Mouse (Mus musculus) cortical plate, adult 2 months (tissue): ENCODE measurements around the gene Lzts2. TPM values are rescaled to one million over a fixed set of nuclear protein-coding genes. Genes with fewer than 3 reads are reported as not detected.
A peak's percentile ranks its signal among the peaks of the same experiment; 100 is the strongest.

Experiments used
- H3K27ac ChIP-seq: fragments of 200-500 bp; 2 replicates; pipeline ENCODE4 v1.5.1; 2012; ENCODE audit warnings: low read length, control low read depth, inconsistent platforms; ENCODE audit not compliant: insufficient read depth
- H3K4me1 ChIP-seq: fragments of 200-500 bp; 2 replicates; pipeline ENCODE4 v1.6.1; 2011; ENCODE audit warnings: low read length; ENCODE audit not compliant: control insufficient read depth, insufficient read depth
- H3K4me3 ChIP-seq: fragments of 200-500 bp; 2 replicates; pipeline ENCODE4 v1.5.1; 2011; ENCODE audit warnings: mild to moderate bottlenecking, low read length, control low read depth; ENCODE audit not compliant: insufficient read depth
- CTCF ChIP-seq: fragments of 200-500 bp; IDR thresholded peaks from 2 replicates; pipeline ENCODE4 v1.5.1; 2011; ENCODE audit warnings: mild to moderate bottlenecking, control low read depth, low read length; ENCODE audit not compliant: insufficient read depth; ENCODE audit errors: extremely low read depth
- POLR2A ChIP-seq: fragments of 200-500 bp; IDR thresholded peaks from 2 replicates; pipeline ENCODE4 v1.6.1; 2011; ENCODE audit warnings: mild to moderate bottlenecking, low read length, control low read depth; ENCODE audit not compliant: insufficient read depth; ENCODE audit errors: extremely low read depth
- polyA plus RNA-seq: library from polyadenylated mRNA; depleted of rRNA; stranded (reverse); fragments of >200 nt; gene quantifications from 2 replicates; pipeline ENCODE4 v1.2.3, GENCODE M21; 2012; rRNA removed

Lzts2 gene
- polyA plus RNA-seq, result 39.3 and 40.1 TPM in 2 replicates

- H3K4me3 ChIP-seq, result peak within 1 kb of the TSS; percentile 58
- peak within 1 kb of the TSS; percentile 93 for H3K27ac ChIP-seq
- TF ChIP-seq CTCF (no peak), POLR2A (no peak)
- peaks cover 5% of the 10 kb centered on the region for H3K4me1 ChIP-seq
Measured at GRCm38 (mm10) chr19:45014335-45014971, at the start of gene Lzts2. Gene Lzts2, plus strand, starts transcription at chr19:45014414.

DNA sequence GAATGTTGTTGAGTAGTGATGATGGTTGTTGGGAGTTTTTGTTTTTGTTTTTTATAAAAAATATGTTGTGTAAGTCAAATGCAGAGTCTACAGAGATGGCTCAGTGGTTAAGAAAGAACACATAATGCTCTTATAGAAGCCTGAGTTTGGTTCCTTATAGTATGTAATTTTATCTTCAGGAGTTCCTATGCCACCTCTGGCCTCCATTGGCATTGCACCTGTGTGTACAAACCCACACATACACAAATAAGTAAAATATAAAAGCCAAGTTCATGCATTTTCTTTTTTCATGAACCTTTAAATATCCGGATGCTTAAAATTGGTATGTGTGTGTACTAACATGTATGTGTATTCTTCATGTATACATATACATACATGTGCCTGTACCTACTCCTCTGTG is 48.2 kb upstream of the Lzts2 start:
- H3K4me3 ChIP-seq, result no peak overlapping the region
- no peaks in the 10 kb centered on the region for H3K4me1 ChIP-seq
- TF ChIP-seq CTCF, result no peak
- no peak for TF ChIP-seq POLR2A
- no peak overlapping the region for H3K27ac ChIP-seq

DNA sequence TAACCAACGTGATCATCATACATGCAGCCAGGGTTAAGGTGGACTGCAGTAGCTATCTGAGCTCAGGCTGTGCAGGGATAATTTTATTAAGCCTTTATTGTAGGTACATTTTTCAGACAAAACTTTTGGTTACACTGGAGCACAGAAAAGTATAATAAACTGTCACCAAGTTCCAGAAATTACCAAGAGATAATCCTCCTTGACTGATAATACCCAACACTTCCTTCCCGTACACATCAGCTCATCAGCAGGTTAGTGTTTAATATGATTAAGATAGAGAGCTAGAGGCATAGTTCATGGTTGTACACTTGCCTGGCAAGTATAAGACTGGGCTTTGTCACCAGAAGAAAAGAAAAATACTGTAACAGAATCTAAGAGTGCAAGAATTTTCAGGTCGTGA is 45.9 kb upstream of the Lzts2 start:
- no peak overlapping the region for H3K27ac ChIP-seq
- H3K4me1 ChIP-seq, result no peaks in the 10 kb centered on the region
- TF ChIP-seq POLR2A (no peak), CTCF (no peak)
- H3K4me3 ChIP-seq, result no peak overlapping the region

- no peak overlapping the region for H3K4me3 ChIP-seq
- TF ChIP-seq CTCF, result no peak
- TF ChIP-seq POLR2A, result no peak
- H3K4me1 ChIP-seq, result no peaks in the 10 kb centered on the region
- H3K27ac ChIP-seq, result no peak overlapping the region
Measured at GRCm38 (mm10) chr19:44976636-44977035, 37.6 kb upstream of the Lzts2 start.

DNA sequence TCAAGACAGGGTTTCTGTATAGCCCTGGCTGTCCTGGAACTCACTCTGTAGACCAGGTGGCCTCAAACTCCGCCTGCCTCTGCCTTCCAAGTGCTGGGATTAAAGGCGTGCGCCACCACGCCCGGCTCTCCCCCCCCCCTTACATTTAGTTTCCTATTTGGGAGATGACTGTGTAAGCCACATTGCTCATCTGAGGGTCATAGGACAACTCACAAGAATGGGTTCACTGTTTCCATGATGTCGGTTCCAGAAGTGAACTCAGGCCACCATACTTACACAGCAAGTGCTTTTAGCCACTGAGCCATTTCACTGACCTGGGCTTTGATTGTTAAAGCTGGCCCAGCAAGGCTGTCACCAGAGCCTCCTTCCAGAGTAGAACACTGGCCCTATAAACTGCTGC is 37.1 kb upstream of the Lzts2 start:
- Histone ChIP-seq H3K4me1 (no peaks in the 10 kb centered on the region), H3K4me3 (no peak overlapping the region), H3K27ac (no peak overlapping the region)
- no peak for TF ChIP-seq POLR2A
- TF ChIP-seq CTCF, result no peak

DNA sequence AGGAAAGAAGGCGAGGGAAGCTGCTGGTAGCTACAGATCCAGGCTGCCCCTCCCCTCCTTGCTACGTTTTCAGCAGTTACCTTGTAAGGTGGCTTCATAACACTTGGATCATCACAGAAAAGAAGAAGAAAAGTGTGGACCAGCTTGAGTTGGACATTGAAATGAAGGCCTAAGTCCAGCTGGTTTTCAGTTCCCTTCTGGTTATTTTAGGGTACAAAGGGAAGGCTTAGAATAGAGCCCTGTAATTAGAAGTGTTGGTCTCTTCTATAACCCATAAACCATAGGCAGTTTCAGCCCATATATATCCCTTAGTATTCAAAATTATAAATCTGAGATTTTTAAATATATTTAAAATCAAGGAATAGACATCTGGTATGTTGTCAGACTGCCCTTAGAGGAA is 33.4 kb upstream of the Lzts2 start:
- no peak overlapping the region for H3K4me3 ChIP-seq
- no peaks in the 10 kb centered on the region for H3K4me1 ChIP-seq
- TF ChIP-seq POLR2A, result no peak
- TF ChIP-seq CTCF, result no peak
- peak overlapping the region; percentile 50; the same call in 1 of the 2 replicates for H3K27ac ChIP-seq

DNA sequence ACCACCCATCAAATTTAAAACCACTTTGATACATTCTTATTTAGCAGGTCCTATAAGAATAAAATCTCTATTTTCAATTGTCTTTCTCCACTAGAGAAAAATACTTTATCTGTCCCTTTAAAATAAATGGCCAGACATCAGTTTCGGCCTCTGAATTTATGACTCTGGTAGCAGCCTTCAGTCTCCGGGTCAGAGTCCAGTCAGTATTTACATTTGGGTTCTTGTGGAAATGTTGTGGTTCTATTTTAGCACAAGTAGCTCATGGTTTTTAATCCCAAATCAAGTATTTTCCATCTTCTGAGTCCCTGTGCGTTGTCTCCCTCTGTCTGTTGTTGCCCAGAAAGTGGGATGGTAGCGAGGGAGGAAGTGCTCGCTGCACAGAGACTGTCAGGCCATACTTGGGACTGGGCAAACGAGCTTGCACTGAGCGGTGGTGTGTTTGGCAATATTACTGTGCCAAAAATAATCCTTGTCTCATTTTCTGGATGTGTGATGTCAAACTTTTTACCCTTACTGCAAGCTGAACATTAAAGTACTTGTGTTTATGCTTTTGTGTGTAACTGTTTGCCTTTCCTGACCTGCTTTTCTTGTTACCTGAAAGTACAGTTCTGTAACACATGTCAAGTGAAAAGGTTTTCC is 31.6 kb upstream of the Lzts2 start:
- H3K4me3 ChIP-seq, result no peak overlapping the region
- no peak for TF ChIP-seq POLR2A
- no peak overlapping the region for H3K27ac ChIP-seq
- H3K4me1 ChIP-seq, result no peaks in the 10 kb centered on the region

DNA sequence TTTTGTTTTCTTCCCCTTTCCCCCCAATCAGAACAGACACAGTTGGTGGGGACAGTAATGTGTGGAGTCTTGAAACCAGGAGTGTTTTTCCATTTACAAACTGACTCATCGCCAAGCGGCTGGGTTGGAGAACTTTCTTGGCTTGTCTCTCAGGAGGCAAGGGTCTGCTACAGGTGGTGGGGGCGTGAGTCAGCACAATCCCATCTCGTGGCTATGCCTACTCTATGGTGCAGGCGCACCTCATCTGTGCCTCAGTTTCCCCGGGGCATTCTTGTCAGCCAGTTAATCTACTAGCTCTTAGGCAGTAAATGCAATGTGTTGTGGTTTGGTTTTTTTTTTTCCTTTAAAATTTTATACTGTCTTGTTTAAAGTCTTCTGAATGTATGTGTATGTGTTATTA is 30.8 kb upstream of the Lzts2 start:
- Histone ChIP-seq H3K27ac (no peak overlapping the region), H3K4me1 (peaks cover 2% of the 10 kb centered on the region; the same call in 1 of the 2 replicates), H3K4me3 (no peak overlapping the region)
- TF ChIP-seq POLR2A (no peak), CTCF (no peak)

DNA sequence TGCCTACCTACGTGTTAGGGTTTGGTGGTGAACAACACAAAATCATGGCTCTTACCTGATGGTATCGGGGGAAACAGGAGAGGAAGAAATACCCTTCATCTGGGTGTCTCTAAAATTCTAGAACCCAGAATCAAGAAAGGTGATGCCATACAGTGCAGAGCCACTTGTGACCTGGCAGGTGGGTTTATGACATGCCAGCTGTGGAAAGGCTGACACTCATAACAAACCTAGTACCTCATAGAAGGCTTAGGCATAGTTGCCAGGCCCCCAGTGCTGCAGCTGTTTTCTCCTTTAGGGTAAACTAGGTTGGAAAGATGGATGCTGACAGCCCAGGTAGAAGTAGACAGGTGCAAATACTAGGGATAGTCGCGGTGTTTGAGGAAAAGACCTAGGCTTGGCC is 29.8 kb upstream of the Lzts2 start:
- TF ChIP-seq POLR2A (no peak), CTCF (no peak)
- no peak overlapping the region for H3K4me3 ChIP-seq
- peaks cover 5% of the 10 kb centered on the region; the same call in 1 of the 2 replicates for H3K4me1 ChIP-seq
- H3K27ac ChIP-seq, result no peak overlapping the region
